Mouse (Mus musculus) colon, adult 2 months (tissue): ENCODE results near the gene Htr2c. TPM values are rescaled to one million over a fixed set of nuclear protein-coding genes. Genes with fewer than 3 reads are reported as not detected.

Experiments used
- polyA plus RNA-seq: library from polyadenylated mRNA; depleted of rRNA; stranded (reverse); fragments of >200 nt; gene quantifications from 2 replicates; pipeline ENCODE4 v1.2.3, GENCODE M21; 2012; rRNA removed

Gene Htr2c
- polyA plus RNA-seq, result not detected in 2 replicates

GRCm38 (mm10) chrX:146962258-146962913 is at the start of gene Htr2c:
Htr2c (plus strand) TSS chrX:146962513.

